Mouse (Mus musculus) mouse embryonic stem cell (cell line): ENCODE measurements around the gene Plcb3.

ENCODE experiments used
- in situ Hi-C, 2 experiments: fragments of 300-500 bp; cut with MboI; formaldehyde crosslinking; loops; 1 replicate in 1 of 2; 3 replicates in 1 of 2; pipeline ENCODE4 v1.14.3; 2019 to 2020; ENCODE audit warnings: low sequenced_read_pairs in 2 of 2, low pct_unique_long_range_greater_than_20kb in 1 of 2, mixed read lengths in 1 of 2; ENCODE audit not compliant: unreplicated experiment in 1 of 2

Gene Plcb3

DNA sequence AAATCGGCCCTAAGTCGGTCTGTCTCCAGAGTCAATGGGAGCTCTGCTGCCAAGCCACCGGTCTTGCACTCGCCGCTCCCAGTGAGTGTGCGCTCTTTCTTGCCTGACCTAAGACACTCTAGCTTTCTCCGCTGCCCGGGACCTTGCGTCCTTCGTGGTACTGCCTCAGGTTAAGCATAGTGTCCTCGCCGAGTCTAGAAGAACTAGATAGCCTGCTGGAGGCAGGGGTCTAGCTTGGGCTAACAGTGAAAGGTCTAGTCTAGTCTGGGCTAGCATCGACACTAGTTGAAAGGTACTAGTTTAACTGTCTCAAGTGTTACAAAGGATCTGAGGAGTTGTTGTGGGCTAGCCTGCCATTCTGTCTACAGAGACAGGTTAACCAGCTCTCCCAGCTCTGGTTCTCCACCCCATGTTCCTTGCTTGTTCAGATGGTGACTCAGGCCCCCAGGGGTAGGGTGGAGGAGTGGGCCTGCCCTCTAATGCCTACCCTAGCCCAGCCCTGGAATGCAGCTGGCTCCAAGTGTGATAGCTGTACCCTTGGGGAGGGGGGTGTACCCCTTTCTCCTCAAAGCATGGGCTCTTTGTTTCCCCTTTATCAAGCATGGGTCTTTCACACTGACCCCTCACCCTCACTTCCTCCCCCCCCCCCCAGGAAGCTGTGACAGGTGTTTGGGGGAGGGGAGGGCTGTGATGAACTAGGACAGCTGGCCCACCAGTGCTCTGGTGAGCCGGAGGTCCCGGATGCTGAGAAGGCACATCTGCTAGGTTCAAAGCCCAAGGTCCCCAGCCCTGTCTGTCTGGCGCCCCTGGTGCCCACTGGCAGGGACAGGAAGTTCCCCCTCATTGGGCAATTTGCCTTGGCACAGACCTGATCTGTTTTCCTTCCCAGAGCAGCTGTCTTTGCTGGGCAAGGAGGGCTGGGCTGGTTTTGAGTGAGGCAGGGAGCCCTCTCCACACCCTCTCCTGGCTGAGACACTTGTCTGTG lies at the start of gene Plcb3:
Gene Plcb3, minus strand, starts transcription at position 934 of the 985 bp plus-strand sequence.
- in situ Hi-C loops: no loop called here

GRCm38 (mm10) chr19:7020224-7020641 lies 44.0 kb upstream of the Plcb3 start:
- in situ Hi-C loops: no loop called here

DNA sequence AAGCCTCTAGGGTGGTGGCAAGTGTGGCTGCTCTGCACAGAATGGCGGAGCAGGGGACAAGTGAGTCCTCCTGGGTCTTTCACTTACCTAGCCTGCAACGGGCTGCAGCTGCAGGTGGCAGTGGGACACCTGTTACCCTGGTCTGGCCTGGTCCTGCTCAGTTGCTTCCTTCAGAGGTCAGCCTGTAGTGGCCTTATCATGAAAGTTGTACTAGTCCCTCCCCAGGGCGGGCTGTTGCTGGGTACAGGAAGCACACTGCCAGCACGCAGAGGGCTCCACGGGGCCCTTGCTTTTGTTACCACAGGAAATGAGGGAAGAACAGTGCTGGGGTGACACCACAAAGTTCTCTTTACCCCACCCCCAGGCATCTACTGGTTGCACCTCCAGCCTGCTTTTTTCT lies 42.9 kb upstream of the Plcb3 start, which contains the start of gene Fermt3:
Gene Fermt3, minus strand, starts transcription at position 279 of the 400 bp plus-strand sequence.
- in situ Hi-C loops: no loop called here

DNA sequence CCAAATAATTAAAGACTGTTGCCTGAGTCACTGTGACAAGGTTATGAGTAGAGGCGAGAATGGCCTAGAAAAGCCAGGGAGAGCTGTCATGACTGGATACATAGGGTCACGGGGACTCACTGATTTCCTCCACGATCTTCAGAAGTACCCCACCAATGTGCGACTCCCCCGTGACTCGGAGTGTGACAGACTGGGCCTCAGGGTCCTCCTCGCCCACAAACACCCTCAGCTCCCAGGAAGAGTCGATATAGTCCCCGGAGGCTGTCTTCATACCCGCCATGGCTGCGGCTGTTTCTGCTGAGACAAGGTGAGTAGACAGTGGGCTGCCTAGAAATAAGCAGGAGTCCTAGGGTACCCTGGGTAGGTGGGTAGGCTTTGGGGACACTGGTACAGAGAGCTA lies 42.3 kb upstream of the Plcb3 start:
- in situ Hi-C loops: no loop called here

DNA sequence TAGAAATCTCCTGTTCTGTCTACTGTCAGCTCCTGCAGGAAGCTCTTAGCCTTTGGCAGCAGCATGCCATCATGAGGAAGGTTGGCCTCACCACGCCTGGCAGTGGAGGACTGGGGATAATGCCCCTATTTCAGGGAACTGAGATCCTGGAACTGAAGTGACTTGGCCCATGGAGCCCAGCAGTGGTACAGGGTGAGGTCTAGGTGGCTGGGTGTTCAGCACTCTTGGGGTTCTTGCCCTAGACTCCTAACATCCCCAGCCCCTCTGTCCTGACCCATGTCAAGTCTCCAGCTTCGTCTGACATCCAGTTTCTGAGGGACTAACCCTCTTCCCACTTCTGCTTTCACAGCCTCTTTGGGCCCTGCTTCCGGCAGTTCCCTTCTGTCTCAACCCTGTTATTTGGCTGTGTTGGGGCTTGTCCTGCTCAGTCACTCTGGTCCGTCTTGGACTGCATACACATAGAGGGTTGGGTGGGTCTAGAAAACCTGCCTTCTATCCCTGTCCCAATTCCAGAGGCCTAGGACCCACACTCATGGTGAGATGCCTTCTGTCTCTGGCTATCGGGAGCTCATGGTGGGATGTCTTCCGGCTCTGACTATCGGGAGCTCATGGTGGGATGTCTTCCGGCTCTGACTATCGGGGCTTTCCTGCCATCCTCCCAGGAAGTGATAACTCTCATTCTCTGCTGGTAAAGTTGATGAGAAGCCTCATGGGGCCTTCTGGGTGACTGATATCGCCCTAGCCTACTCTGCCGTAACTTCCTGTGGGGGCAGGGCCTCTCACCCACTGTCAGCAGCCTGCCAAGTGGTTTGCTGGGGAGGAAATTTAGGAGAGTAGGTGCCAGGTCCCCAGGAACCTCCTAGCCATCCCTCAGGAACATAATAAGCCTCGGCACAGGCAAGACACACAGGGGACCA lies 41.5 kb upstream of the Plcb3 start:
- in situ Hi-C loops: no loop called here

DNA sequence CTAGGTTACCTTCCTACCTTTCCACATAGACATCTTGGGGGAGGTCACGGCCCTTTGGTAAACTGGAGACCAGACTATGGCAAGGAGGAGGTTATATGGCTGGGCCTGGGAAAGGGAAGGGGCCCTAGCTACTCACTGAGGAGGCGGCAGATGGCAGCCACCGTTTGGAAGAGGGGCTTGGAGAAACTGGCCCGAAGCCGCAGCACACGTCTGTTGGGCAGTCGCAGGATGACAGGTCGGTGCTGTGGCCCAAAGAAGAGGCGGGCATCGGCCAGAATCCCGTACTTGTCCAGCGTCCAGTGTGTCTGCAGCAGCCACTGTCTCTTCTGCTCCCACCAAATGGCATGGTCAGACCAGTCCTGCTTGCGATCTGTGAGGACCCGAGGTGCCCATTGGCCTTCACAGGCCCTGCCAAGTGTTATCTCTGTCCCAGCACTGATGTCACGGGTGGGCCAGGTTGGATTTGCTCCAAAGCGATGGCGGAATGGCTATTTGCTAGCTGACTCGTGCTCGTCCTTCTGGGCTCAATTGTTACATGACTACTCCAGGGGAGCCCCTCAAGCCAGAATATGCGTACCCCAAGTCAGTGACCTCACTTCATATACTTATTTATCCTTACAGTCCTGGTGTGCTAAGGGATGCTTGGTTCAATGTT lies 38.3 kb upstream of the Plcb3 start:
- in situ Hi-C loops: no loop called here

GRCm38 (mm10) chr19:7013984-7014383 lies 37.7 kb upstream of the Plcb3 start:
- in situ Hi-C loops: no loop called here

- in situ Hi-C loops: no loop called here
These were observed 36.2 kb upstream of the Plcb3 start for GRCm38 (mm10) chr19:7012426-7012825.

DNA sequence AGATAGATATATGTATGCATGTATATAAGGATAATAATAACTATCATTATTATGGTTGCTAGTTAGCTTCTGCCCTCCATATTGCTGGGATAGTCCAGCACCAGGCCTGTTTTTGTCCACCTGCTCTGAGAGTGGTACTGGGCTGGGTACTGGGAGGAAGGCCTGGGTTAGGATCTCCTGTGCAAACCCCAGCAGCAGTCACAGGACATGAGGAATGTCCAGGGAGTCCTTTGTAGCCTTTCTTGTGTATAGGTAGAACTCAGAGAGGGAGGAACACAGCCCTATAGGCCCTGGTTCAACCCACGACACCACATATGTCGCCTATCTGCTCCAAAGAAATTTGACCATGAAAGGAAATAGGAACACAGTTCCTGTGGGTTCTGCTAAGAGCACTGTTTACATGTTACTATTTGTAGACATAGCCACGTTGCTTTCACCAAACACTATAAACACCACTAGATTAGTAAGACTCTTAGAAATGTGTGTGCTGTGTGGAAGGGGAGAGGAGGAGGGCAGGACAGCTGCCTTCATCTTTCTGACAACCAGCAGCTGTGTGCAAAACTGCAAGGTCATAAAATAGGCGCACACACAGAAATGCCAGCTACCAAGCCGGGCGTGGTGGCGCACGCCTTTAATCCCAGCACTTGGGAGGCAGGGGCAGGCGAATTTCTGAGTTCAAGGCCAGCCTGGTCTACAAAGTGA lies 30.8 kb upstream of the Plcb3 start:
- in situ Hi-C loops: no loop called here

- in situ Hi-C loops: no loop called here
These were observed 23.2 kb upstream of the Plcb3 start for GRCm38 (mm10) chr19:6999360-7000063.

- in situ Hi-C loops: no loop called here
These were observed 21.5 kb upstream of the Plcb3 start for GRCm38 (mm10) chr19:6997721-6998290.

GRCm38 (mm10) chr19:6996006-6996405 lies 19.7 kb upstream of the Plcb3 start, which contains the start of the genes Nudt22 and Trpt1:
Nudt22 (minus strand) TSS chr19:6996117.
Trpt1 (plus strand) TSS chr19:6996131.
- in situ Hi-C loops: no loop called here

DNA sequence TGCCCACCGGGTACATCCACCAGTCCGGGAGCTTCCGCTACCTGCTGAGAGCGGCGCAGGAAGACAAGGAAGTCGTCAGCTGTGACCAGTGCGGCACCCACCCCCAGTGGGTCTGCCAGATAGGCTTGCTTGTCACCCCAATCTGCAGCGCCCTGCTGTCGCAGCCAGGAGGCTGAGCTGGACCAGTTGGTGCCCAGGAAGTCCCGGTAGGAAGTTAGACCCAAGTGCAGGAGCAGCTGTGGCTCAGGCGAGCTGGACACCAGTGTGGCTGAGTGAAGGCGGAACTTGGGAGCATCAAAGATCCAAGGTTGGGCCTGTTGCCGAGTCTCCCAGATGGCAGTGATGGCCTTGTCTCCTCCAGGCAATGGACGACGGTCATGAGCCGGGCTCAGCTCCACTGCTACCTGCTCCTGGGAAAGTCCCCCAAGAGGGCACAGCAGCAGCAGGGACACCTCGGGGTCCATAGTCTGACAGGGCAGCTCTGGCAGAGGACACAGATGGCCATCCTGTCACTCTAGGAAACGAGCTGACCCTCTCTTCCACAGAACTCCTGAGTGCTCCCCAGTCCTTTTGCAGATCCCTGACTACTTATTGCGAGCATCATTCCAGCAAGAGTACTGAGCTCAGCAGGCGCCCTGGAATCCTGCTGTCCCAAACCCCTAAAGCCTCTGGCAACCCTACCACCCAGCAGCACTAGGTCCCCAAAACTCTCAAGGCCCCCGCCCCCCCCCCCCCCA lies 19.2 kb upstream of the Plcb3 start:
- in situ Hi-C loops: no loop called here

DNA sequence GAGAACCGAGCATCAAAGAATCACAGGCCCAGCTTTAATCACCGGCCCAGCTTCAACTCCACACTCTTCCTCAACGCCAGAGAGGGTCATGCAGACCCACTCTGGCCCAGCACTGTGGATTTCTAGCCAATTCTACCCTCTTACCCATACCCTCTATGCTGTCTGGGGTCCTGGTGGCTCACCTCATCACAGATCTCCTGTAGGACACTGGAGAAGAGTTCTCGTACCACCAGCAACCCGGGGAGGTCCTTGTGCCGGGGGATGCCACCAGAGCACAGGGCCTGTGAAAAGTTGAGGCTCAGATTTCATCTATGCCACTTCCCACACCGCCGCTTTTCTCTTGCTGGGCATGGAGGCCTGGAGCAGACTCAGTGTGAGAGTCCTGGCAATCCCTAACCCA lies 18.2 kb upstream of the Plcb3 start:
- in situ Hi-C loops: no loop called here

DNA sequence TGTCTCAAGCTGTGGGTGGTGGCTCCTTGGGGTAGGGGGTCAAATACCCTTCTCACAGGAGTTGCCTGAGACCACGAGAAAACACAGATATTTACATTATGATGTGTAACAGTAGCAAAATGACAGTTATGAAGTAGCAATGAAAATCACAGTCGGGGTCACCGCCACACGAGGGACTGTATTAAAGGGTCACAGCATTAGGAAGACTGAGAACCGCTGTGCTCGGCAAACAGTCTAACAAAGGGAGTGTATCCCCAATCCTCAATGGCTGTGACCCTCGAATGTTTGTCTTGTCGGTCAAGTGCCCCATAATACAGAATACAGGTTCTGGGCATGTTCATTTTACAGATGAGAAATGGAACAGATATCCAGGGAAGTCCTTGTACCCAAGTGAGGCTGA lies 17.7 kb upstream of the Plcb3 start:
- in situ Hi-C loops: no loop called here

DNA sequence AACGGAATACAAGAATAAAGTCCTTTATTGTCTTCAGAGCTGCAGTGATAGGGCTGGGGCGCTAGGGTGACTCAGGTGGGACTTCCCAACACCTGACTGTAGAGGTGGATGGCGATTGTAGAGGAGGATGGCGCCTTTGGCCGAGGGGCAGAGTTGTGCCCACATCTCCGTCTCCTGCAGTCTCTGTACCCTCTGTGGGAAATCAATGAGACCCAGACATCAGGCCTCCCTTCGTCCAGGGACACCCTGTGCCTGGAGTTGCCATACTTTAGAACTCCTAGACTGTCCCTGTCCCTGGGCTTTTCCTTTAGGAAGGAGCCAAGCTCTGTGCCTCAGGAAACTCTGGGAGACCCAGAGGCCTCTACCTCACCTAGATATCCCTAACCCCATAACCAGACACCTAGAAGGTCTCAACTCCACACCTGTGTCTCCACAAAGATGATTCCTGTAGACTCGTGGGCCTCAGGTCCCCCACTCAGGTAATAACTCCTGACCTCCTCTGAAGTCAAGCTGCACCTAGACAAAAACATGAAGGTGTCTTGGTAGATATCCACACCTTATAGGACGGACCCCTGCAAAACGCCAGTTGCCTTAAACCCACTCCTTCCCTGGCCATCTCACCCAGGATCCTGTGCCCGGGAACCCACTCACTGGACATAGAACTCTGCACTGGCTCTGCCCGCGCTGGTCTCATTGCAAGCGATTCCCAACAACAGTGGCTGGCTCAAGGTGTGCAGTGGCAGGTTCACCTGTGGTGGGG lies 16.9 kb upstream of the Plcb3 start:
- in situ Hi-C loops: no loop called here
